Mouse (Mus musculus) neutrophil, adult 5-6 weeks (primary cell): ENCODE results near the gene Pithd1. TPM values are rescaled to one million over a fixed set of nuclear protein-coding genes. Genes with fewer than 3 reads are reported as not detected.

Experiments
- ATAC-seq: fragments of 151-379, 151-347 bp; 2 replicates; pipeline ENCODE4 v1.8.0; 2017; ENCODE audit warnings: mild to moderate bottlenecking, moderate TSS enrichment; ENCODE audit not compliant: insufficient number of reproducible peaks, poor library complexity, low FRiP score, severe bottlenecking; ENCODE audit errors: extremely low read depth
- total RNA-seq: library from RNA; stranded (forward); fragments of 200-1000 nt; gene quantifications from 2 replicates; pipeline ENCODE4 v1.2.3, GENCODE M21; 2017

The Pithd1 gene
- total RNA-seq, 1 experiment from 2014 or later: 77.3 TPM

DNA sequence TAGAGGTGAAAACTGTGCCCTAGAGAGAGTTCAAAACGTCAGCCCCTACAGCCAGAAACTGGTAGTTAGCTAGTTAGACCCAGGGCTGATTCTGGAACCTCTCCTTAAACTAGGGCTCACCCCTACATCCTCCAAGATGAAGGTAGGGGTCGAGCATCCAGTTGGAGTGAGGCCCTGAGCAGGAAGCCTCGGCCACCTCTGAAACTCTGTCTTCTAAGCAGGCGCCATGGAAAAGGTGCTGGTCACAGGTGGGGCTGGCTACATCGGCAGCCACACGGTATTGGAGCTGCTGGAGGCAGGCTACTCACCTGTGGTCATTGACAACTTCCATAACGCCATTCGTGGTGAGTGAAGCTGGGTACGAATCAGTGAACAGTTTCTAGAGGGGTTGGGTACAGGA lies 22.0 kb downstream of the Pithd1 start:
- no peak for ATAC-seq

DNA sequence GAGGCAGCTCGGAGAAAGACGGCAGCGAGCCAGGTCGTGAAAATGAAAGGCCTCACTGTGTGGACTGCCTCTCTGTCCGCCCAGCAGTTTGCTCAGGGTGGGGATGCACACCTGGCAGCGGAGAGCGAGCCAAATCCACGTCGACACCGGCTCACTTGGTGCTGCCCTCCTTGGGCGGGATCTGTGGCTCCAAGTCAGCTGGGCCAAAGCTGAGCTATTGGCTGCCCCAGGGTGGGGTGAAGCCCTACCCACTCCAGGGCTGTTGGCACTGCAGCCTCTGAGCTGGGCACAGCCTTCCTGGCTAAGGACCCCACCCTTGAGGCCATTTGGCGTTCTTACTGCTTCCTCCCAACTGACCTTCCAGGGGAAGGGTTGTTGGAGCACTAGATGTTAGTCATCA lies 22.6 kb downstream of the Pithd1 start:
- no peak for ATAC-seq

DNA sequence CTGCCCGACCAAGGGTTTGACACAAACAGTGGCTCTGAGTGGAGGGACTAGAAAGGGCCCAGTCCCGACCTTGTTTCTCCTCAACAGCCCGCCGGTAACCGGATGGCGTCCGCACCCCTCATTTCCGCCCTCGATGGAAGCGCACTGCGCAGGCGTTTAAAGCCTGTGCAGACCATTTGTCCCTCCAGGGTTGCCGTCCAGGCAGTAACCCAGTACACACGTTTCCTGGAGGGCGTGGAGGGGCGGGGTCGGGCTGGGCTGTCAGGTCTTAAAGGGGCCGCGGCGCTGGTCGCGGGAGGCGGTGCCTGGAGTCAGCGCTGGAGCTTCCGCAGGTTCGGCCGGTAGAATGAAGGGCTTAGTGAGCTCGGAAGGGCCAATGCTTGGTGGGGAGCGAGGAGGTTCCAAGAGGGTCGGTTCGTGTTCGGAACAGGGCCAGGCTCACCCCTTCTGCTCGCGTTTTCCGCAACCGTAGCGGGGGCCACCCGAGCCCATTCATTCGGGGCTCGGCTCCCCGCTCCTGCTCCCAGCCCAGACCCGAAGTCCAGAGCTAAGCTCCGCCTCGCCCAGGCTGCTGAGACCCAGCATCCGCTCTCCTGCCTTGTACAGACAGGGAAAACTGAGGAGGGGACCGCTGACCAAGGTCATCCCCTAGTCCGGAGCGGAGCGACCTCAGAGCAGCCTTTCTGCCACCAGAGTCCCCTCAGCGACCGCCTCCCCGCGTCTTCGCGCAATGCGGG lies 23.4 kb downstream of the Pithd1 start, which contains the start of gene Gale:
Gale (plus strand) TSS at position 271 of the 737 bp plus-strand sequence.
- peak; percentile 89 for ATAC-seq

DNA sequence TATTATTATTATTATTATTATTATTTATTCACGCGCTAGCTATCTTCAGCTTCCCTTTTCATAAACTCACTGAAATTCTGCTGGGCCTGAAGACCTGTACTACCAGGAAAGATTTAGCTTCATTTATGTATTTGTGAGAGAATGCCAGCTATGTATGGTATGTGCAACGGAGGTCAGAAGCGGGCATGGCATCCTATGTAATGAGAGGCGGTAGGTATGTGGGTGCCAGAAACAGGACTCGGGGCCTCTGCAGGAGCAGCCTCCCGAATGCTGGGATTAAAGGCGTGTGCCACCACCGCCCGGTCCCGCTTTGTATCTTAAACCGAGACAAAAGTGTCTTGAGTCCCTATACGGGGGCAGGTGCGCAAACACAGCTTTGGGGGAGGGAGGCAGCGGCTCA lies 24.1 kb downstream of the Pithd1 start:
- no peak for ATAC-seq

DNA sequence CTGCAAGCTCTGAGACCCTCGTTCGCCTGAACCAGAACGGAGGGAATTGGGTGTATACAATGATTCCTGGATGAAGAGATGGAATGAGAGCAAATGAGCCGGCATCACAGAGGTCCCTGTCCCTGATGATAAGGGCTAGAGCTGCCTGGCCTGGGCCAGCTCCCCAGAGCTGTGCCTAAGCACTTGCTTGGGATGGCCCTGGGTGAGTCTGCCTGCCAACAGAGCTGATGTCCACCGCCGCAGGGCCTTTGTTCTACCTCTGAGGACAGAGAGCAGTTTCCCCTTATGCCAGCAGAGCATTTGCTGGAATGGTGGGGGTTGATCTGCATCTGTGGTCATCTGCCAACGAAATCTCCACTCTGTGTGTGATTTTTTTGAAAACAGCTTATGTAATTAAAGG lies 24.9 kb downstream of the Pithd1 start:
- no peak for ATAC-seq

DNA sequence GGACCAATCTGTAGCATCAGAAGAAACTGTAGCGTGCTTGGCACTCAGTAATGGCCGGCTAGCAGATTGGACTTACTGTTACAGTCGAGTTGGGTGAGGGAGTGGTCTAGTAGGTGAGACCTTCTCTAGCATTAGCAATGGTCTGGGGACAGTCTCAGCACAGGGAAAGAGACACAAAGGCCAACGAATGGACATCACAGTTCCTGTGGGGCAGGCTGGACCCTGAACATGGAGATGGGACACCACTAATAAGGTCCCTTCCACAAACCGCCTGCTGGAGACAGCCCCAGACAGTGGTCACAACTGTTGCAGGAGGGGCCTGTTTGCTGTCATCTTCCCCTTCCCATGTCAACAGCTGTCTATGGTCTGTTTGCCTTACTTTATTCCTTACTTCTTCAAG lies 25.4 kb downstream of the Pithd1 start:
- no peak for ATAC-seq

DNA sequence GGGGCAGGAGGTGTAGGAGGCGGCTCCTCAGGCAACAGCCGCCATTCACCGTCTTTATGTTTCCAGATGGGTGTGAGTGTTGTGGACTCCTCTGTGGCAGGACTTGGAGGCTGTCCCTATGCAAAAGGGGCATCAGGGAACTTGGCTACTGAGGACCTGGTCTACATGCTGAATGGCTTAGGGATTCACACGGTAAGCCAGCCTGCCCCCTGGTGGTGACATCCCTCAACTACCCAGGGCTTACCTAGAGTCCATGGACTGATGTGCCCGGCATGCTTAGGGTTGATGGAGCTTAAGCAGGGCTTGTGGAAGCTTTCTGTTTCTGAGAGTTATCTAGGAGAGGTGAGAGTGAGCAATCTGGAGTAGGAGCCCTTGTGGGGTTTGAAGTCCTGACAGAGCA lies 26.3 kb downstream of the Pithd1 start:
- ATAC-seq: peak; percentile 58

DNA sequence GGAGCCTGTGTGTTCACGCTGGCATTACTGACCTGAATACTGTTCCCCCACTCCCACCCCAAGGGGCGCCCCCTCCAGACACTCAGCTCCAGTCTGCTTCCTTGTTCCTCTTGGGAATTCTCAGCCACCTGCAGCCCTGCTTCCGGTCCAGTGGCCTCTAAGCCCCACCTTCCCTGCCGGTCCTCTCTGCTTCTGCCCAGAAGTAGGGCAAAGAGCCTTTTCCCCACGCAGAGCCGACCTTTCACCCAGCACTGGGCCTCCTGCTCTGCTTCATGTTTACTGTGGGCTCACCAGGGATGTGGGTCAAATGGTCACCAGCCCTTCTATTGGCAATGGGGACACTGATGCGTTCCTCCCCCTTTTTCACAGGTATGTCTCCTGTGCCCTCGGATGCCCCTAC lies 28.7 kb downstream of the Pithd1 start:
- no peak for ATAC-seq

DNA sequence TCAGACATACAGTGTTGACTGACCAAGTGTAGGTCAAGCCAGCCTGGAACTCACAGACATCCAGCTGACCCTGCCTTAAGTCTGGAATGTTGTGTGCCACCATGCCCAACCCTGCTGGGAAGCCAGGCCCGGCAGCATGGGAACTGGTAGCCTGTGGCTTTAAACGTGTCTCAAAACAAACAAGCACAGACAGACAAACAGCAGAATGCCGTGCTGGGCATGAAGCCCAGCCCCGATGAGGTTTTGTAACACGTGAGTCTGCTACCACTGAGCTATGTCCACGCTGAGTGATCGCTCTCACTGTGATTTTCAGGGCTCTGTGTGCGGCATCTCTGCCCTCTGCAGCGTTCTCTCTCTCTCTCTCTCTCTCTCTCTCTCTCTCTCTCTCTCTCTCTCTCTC lies 31.2 kb downstream of the Pithd1 start:
- ATAC-seq: no peak

DNA sequence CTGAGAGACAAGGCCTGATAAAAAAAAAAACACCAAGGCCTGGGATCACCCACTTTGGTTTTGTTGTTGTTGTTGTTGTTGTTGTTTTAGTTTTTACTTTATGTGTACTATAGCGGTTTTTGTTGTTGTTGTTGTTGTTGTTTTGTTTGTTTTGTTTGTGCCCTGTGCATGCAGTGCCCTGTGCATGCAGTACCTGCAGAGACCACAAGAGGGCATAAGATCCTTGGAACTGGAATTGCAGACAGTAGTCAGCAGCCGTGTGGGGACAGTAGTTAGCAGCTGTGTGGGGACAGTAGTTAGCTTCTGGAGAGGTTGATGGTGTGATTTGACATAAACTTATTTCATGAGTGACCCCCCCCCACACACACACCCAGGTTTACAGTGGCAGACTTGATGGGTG lies 32.8 kb downstream of the Pithd1 start:
- peak; percentile 69; the same call in 1 of the 2 replicates for ATAC-seq

DNA sequence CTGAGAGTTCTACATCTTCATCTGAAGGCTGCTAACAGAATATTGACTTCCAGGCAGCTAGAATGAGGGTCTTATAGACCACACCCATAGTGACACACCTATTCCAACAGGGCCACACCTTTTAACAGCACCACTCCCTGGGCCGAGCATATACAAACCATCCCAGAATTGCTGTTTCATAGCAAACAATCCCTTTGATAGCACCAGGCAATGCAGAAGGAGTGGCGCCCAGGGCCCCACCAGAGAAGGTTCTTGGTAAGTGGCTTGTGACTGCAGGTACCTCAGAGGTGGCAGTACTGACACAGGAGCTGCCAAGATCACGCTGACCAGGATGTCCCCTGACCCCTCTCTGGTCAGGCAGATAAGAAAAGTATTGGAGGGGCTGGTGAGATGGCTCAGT lies 33.9 kb downstream of the Pithd1 start:
- ATAC-seq: no peak

DNA sequence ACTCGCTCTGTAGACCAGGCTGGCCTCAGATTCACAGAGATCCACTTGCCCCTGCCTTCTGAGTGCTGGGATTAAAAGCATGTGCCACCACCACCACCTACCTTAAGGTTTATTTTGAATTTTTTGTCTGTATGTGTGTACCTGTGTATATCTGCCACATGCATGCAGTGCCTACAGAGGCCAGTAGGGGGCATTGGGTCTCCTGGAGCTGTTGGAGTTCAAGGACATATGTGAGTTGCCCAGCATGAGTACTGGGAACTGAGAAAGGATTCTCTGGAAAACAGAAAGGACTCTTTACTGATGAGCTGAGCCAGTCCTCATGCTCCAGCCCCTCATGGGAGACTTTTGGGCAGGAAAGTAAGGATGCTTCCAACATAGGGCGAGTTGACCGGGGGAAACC lies 35.6 kb downstream of the Pithd1 start:
- ATAC-seq: no peak

DNA sequence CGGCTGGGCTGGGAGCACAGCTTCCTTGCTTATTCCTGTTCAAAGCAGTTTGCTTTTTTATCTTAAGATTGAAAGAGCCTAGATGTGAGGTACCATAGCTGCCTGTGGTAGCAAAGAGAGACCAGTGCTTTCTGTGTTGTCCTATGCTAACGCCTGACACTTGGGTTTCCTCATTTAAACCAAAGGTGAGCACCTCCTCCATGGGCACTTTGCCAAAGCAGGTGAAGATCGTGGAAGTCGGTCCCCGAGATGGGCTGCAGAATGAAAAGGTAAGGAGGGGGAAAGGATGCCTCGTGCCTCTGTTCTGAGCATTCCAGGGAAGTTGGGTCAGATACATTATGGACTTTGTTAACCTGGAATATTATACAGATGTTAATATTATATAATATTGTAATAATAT lies 36.7 kb downstream of the Pithd1 start:
- no peak for ATAC-seq

DNA sequence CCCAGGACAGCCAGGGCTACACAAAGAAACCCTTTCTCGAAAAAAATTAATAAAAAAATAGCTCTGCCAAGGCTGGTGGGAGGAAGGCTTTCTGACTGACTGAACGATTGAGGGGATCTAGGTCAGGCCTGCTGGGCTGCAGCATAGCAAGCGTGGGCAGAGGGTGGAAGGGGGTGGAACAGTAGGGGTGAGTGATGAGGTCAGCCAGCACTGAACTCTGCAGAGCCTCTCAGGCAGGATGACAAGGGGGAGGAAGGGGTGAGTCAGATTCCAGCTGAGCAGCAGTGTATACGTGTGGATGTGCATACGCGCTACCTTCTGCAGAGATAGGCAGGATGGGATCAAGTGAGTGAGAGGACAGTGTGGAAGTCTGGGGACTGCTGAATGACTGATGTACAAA lies 37.2 kb downstream of the Pithd1 start:
- ATAC-seq: no peak

DNA sequence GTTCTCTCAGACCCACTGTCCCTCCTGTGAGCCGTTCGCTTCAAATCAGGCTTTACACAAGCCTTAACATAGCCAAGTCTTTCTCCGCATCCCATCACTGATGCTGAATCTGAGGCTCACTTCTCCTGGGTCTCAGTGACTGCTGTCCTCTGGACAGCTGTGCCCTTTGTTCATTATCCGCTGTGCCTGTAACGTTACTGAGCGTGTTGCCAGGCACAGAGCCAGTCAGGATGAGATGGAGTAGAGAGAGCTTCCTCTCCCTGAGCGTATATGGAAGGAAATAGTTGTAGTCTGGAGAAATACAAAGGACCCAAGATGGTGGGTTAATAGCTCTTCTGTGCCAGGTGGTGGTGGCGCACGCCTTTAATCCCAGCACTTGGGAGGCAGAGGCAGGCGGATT lies 37.6 kb downstream of the Pithd1 start:
- ATAC-seq: no peak

DNA sequence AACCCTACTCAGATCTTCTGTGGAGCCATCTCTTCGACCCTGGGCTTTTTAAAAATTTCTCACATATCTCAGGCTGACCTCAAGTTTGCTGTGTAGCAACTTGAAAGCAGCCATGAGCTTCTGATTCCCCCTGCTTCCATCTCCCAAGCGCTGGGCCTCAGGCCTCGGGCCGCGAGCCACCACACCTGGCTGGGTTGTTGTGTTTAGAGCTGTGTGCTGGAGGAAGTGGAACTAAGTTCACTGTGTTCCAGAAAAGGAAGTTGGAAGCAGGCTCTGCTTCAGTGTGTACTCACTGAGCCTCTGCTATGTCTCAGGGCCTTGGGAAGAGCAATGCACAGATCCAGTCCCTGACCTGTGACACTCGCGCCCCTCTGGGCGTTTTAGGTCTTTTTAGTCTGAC lies 38.9 kb downstream of the Pithd1 start:
- ATAC-seq: no peak

DNA sequence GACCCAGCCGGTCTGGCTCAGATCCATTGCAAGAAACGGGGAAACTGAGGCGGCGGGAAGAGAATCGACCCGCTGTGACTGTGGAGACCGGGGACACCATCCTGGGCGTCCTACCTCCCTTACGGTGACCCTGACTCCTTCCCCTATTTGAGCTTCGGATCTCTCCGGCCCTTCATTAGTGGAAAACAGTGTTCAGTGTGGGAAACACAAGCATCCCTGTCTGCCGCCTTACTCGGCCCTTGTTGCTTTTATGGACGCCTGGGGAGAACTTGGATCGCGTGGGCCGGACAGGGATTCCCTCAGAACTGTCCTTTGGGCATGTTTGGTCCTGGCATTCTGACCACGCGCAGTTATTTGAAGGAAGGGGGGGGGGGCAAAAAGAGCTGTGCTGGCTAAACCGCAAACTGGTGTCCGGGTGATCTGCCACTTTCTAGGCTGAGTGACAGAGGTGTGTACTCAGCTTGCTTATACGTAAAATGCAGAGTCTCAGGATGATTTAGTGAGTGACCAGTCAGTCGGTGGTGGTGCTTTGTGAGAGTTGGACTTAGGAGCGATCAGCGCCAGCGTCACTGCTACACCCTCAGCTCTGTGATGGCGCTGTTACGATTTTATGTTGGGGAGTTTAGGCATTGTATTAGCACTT lies 40.3 kb downstream of the Pithd1 start:
- no peak for ATAC-seq

DNA sequence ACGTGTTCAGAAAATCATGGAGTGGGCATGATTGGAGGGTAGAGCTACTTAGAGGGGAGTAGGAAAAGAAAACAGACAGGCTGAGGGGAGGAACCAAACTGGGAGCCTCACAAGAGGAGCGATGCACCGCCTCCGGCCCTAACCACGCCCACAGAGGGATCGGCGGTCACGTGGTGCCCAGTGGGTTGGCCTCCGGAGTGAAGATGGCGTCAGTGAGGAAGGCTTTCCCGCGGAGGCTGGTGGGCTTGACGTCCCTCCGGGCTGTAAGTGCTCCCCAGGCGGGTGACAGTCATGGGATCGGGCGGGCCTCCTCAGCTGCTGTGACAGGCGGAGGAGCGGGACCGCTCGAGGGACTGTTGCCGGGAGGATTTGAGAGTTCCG lies 40.8 kb downstream of the Pithd1 start, which contains the start of gene Hmgcl:
Hmgcl (plus strand) TSS at position 171 of the 381 bp plus-strand sequence.
- ATAC-seq: peak; percentile 93

DNA sequence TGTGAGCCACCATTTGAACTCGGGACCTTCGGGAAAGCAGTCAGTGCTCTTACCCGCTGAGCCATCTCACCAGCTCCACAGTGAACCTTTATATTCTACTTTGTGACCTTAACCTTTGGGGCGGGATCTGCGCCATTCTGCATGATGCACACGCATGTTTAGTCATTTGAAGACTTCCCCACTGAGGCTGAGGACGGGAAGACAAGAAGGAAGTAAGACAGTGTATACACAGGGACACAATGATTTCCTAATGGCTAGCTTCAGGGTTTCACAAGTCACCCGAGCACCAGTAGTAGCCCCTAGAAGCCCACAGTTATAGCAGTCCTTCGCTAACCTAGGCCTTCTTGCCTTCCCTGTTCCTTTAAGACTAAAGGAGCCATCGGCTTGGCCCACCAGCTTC lies 41.4 kb downstream of the Pithd1 start:
- ATAC-seq: peak; percentile 46

DNA sequence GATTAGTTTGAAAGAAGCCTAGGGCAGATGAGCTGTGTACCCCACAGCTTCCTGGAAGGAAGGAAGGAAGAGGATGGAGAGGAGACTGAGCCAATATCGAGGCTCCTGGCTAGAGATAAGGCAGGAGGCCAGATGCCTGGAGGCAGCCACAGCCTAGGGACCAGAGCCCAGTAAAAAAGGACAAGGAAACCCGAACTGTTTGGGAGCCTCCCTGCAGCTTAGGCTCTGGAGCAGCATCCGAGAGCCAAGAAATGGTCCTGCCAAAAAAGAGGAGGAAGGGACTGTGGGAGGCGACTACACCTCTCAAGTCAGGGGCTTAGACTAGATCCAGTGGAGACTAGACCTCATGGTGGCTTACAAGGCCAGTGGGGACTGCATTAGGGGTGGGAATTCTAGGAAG lies 43.7 kb downstream of the Pithd1 start:
- no peak for ATAC-seq

DNA sequence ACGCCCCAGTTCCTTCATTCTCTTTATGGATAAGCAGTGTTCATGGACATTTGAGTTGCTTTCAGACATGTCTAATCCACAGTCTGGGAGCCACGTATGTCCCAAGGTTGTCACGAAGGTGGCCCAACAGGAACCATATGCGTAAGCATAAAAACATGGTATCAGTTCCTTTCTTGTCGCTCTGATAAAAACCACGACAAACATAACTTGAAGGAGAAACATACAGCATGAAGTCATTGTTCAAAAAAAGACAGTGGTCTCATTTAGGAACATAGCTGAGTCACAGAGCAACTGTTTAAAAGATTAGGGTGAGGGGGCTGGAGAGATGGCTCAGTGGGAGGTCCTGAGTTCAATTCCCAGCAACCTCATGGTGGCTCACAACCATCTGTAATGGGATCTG lies 44.9 kb downstream of the Pithd1 start:
- ATAC-seq: no peak
